Mouse (Mus musculus) hematopoietic stem cell, adult 5-6 weeks (primary cell): ENCODE results near the gene St3gal4. TPM values are rescaled to one million over a fixed set of nuclear protein-coding genes. Genes with fewer than 3 reads are reported as not detected.
A peak's percentile ranks its signal among the peaks of the same experiment; 100 is the strongest.
"Not testable (repeated sequence)": the region's sequence is repeated elsewhere in the genome, so short reads cannot be mapped to it uniquely, and the experiment has no call there.

Source experiments
- ATAC-seq, 2 experiments: fragments of 125-278 bp in 1 of 2; replicated peaks in 1 of 2; 2 replicates each; pipeline ENCODE4 v1.8.0; 2016 to 2017; ENCODE audit warnings: inconsistent platforms in 2 of 2, mild to moderate bottlenecking in 2 of 2, moderate number of reproducible peaks in 2 of 2, low read depth in 1 of 2, moderate TSS enrichment in 1 of 2; ENCODE audit not compliant: low FRiP score in 2 of 2, poor library complexity in 2 of 2, severe bottlenecking in 2 of 2, insufficient read depth in 1 of 2, low TSS enrichment in 1 of 2
- total RNA-seq: library from RNA; stranded (forward); fragments of 172-1452, 232-1000 nt; gene quantifications from 2 replicates; pipeline ENCODE4 v1.2.3, GENCODE M21; 2017

Gene St3gal4
- total RNA-seq: 27.1 and 36.1 TPM in 2 replicates

- ATAC-seq: no peak
Observed at GRCm38 (mm10) chr9:35119168-35119567, at the start of gene St3gal4. St3gal4 (minus strand) TSS chr9:35119268.

DNA sequence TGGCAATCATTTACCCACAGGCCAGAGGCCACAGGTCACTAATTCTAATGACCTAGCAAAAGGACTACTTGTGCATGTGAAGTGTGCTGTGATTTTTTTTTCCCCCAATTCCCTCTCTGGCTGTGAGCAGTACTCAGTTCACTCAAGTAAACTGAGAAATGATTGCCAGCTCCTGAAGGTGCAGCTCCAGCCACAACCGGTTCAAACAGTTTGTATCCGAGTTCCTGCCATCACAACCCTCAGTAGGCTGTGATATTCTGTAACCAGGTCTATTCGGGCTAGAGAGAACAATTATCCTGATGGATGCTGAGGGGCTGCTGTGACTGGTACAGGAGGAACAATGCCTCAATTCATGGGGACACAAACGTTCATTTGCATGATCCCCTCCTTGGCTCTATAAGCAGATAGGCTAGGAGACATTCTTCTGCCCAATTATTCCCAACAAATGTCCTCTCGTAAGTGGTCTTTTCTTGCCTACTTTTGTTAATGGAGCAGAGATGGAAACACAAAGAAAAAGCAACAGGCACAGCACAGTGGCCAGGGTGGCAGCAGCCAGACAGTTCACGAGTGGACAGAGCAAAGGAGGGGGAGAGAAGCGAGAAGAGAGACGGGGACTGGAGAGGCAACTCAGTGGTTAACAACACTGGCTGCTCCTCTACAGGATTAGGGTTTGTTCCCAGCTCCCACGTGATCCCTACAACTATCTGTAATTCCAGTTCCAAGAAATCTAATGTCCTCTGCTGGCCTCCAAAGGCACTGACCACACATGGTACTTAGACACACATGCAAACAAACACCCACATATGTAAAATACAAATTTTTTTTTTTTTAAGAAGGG is 47.9 kb upstream of the St3gal4 start:
- ATAC-seq: no peak

- ATAC-seq: peak; percentile 43 to 71; a peak in 2 of 4 replicates
Observed at GRCm38 (mm10) chr9:35166144-35166797, 47.2 kb upstream of the St3gal4 start.

DNA sequence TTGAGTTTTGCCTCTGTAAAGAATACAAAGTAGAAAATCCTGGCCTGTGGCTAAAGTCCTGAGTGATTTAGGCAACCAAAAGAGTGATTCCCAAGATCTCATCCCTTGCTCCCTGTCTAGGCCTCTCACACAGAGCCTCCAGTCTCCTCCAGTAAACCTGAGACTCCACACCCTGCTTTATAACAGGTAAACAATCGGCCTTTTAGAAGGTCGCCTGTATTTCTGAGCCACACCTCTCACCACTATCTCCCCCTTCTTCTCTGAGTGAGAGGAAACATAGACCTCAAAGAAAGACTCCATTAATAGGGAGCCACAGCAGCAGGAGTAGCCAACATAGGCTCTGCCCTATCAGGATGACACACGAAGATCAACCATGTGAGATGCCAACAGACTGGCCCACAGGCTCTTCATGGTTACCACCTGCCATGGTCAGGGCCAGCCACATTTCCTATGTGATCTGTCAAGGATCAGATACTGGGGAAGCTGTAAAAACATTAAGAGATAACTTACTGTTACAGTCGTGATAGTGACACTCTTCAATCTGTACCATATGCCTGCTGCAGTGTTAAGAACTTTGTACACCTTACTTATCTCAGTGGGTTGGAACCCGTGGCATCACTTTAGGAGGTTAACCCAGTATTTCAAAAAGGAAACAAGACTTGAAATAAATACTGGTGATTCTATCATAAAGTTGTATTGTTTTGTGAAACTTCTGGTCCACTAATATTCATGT is 45.2 kb upstream of the St3gal4 start:
- ATAC-seq: no peak

GRCm38 (mm10) chr9:35163011-35163690 is 44.1 kb upstream of the St3gal4 start:
- no peak; a peak in 1 of 4 replicates for ATAC-seq

GRCm38 (mm10) chr9:35161721-35162120 is 42.7 kb upstream of the St3gal4 start:
- ATAC-seq: no peak

GRCm38 (mm10) chr9:35160662-35161061 is 41.6 kb upstream of the St3gal4 start:
- ATAC-seq: no peak

DNA sequence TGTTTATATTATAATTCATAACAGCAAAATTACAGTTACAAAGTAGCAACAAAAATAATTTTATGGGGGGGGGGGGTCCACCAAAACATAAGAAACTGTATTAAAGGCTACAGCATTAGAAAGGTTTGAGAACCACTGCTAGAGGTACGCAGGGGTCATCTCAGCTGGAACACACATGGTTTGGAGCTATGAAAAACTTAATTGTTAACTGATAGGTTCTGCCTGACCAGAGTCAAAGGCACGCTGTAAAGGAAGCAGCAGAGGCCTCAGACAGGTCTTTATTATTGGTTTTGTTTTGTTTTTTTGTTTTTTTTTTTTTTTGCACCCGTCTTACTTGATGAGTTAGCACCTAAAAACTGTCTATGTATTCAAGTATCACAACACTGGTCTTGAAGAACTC is 39.4 kb upstream of the St3gal4 start:
- no peak for ATAC-seq

GRCm38 (mm10) chr9:35156862-35157261 is 37.8 kb upstream of the St3gal4 start:
- no peak for ATAC-seq

DNA sequence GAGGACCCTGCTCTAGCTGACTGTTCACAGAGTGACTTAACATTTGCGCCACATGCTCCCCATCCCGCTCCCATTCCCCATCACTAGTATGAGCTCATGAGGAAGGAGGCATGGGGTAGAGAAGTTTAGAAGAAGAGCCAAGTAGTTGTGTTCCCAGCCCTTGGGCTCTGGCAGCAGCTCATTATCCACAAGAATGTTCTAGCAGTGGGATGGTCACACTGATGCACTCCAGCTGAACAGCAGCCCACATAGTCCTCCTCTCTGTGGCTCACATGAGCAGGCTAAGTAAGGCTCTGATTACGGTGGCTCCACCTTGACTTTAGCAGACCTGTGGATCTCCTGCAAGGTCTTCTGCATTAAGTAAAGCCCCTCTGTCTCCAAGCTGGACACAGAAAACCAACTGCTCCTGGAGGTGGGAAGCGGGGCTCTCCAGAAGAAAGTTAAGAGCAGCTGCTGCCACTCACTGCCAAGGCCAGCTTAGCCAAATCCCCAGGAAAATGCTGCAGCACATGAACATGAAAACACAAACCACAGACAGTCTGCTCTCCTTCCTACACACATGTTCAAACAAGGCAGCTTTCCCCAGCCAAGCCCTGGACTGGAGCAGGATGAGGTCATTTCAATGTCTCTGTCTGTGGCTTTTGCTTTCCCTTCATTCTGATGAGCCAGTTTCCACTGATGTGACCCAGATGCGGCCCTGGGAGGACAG is 37.1 kb upstream of the St3gal4 start:
- ATAC-seq: no peak

- no peak for ATAC-seq
Observed at GRCm38 (mm10) chr9:35152923-35153322, 33.9 kb upstream of the St3gal4 start.

DNA sequence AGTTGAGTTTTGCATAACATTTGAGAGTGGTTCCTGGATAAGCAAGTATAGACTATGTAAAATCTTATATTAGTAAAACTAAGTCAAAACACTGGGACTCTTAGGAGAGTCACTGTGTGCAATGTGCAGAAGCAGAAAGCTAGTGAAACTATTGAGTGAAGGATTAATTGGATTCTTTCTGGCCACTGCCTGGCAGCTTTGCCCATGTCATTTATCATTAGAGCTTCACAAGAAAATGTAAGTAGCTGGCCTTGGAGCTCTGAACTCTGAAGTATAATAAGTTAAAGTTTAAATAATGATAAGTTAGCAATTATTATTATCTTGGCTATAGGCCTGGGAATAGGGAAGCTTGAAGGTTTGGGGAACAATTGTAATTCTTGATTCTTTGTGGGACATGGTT is 29.8 kb upstream of the St3gal4 start:
- ATAC-seq: not testable (repeated sequence)

DNA sequence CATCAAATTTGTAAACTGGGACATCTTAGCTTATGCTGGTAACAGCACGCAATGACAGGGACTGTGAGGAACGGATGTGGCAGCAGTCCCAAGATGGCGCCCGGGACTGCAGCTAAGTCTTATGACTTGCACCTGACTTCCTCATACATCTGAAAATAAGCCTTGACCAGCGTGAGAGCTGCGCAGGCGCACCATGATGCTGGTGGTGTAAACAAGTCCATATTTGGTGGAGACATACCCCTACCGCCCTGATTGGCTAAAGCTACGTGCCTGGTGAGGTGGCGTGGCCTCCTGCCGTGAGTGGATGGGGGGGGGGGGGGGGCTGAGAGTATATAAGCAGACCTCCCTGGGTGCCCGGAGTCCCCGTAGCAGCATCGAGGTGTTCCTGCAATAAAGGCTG is 28.2 kb upstream of the St3gal4 start:
- not testable (repeated sequence) for ATAC-seq

GRCm38 (mm10) chr9:35145829-35146228 is 26.8 kb upstream of the St3gal4 start:
- no peak for ATAC-seq

DNA sequence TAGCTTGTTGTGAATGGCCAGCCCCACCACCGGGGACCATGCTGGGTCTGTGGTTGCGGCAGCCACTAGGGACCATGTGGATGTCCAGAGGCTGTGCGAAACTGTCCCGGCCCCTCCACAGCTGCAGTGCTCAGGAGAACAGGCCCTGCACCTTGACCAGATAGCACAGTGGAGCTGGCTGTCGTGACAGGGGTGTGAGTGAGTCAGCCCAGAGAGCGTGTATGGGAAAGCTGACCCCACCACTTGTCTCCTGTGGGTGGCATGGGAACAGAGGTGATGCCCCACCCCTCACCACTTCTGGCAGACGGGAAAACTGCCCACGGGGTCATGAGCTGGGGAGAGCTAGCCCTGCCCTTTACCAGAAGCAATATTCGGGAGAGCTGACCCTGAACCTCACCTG is 26.1 kb upstream of the St3gal4 start:
- no peak; a peak in 1 of 4 replicates for ATAC-seq

DNA sequence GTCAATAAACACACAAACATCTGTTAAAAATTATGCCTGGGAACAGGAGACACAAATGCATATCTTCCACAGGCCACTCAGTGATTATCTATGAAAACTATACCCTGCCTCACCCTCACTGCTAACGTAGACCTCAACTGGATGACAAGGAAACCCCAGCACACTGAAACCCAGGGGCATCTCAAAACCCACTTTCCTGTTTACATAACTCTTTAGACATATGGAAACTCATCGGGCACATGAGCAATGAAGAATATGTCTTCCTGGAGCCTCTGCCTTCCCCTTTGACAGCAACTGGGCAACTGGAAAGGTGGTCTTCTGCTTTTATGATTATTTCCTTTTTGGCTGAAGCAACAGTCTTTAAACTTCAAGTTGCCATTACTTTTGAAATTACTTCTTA is 23.2 kb upstream of the St3gal4 start:
- no peak for ATAC-seq

DNA sequence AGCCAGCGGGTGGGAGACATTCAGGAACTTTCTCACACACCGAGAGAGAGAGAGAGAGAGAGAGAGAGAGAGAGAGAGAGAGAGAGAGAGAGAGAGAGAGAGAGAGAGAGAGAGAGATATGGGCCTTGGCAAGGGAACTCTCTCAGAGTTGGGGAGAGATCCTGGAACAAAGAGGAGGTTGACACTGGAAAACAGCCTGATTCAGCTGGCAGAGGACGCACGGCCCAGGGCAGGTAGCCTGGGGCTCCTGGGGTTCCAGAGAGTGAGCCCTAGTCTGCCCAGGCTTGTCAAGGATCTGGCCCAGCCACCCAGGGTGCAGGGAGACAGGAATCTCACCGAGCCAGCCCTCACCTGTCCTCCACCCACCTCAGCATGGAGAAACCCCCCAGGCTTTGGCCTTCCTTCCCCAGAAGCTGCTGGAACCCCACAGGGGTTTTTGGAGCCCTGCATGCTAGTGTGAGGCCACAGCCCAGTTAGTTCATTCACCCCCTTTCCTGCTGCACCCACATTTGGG is 20.2 kb upstream of the St3gal4 start:
- ATAC-seq: no peak
